Mouse (Mus musculus) urinary bladder, adult 18-20 months (tissue): ENCODE results near the gene Ces2e.
"Not testable (repeated sequence)": the region's sequence is repeated elsewhere in the genome, so short reads cannot be mapped to it uniquely, and the experiment has no call there.

ENCODE experiments used
- DNase-seq, 2 experiments: peaks; one replicate each; pipeline ENCODE4 v3.0.0; 2022; ENCODE audit warnings: low spot score in 2 of 2, mixed read lengths in 2 of 2

Ces2e gene

GRCm38 (mm10) chr8:104925972-104926596, at the start of gene Ces2e:
TSS of gene Ces2e (plus strand) at chr8:104926260.
- peak in 1 of 2 experiments; percentile 11 for DNase-seq

GRCm38 (mm10) chr8:104886223-104886926, 39.7 kb upstream of the Ces2e start:
- DNase-seq, result not testable (repeated sequence)

GRCm38 (mm10) chr8:104901746-104902145, 24.3 kb upstream of the Ces2e start:
- no peak for DNase-seq

- DNase-seq, result no peak
Measured at GRCm38 (mm10) chr8:104907111-104907510, 18.9 kb upstream of the Ces2e start.

- peak in 1 of 2 experiments; percentile 43 for DNase-seq
Measured at GRCm38 (mm10) chr8:104909021-104909420, 17.0 kb upstream of the Ces2e start.

- DNase-seq, result not testable (repeated sequence)
Measured at GRCm38 (mm10) chr8:104909651-104910050, 16.4 kb upstream of the Ces2e start.

- DNase-seq, result no peak
Measured at GRCm38 (mm10) chr8:104927301-104927700, 1.2 kb downstream of the Ces2e start.

GRCm38 (mm10) chr8:104944665-104945064, 18.6 kb downstream of the Ces2e start:
- DNase-seq, result no peak

GRCm38 (mm10) chr8:104947056-104947455, 21.0 kb downstream of the Ces2e start, which contains the start of gene Ces2f:
TSS of gene Ces2f (plus strand) at chr8:104947356.
- peak in 1 of 2 experiments; percentile 4 for DNase-seq

GRCm38 (mm10) chr8:104949031-104949430, 23.0 kb downstream of the Ces2e start:
- DNase-seq, result no peak

- DNase-seq, result peak; percentile 42 to 72
Measured at GRCm38 (mm10) chr8:104961537-104961961, 35.5 kb downstream of the Ces2e start, which contains the start of gene Ces2g. TSS of gene Ces2g (plus strand) at chr8:104961718.

GRCm38 (mm10) chr8:104962229-104962901, 36.3 kb downstream of the Ces2e start:
- no peak for DNase-seq

- peak; percentile 9 to 11 for DNase-seq
Measured at GRCm38 (mm10) chr8:104963375-104963894, 37.4 kb downstream of the Ces2e start.

- no peak for DNase-seq
Measured at GRCm38 (mm10) chr8:104984126-104984525, 58.1 kb downstream of the Ces2e start.
